Mouse (Mus musculus) testis, adult 2 months (tissue): ENCODE measurements at regions not wholly inside any gene's neighbourhood (a gene's known extent, or its start where the extent isn't known, plus 50 kb on each side); places are given as distances from the start of the nearest gene placed in this dataset.
"Not testable (repeated sequence)": the region's sequence is repeated elsewhere in the genome, so short reads cannot be mapped to it uniquely, and the experiment has no call there.

Experiments
- H3K27ac ChIP-seq: fragments of 200-500 bp; 2 replicates; pipeline ENCODE4 v1.5.1; 2012; ENCODE audit warnings: low read depth, low read length; ENCODE audit not compliant: control insufficient read depth, insufficient read depth
- H3K27me3 ChIP-seq: fragments of 200-500 bp; 2 replicates; pipeline ENCODE4 v1.6.1; 2012; ENCODE audit warnings: mild to moderate bottlenecking, low read length, moderate library complexity; ENCODE audit not compliant: control insufficient read depth, insufficient read depth
- H3K36me3 ChIP-seq: fragments of 200-500 bp; 2 replicates; pipeline ENCODE4 v1.6.1; 2012; ENCODE audit warnings: mild to moderate bottlenecking, low read length; ENCODE audit not compliant: control insufficient read depth, insufficient read depth
- H3K4me1 ChIP-seq: fragments of 200-500 bp; 2 replicates; pipeline ENCODE4 v1.6.1; 2012; ENCODE audit warnings: low read length; ENCODE audit not compliant: control insufficient read depth, insufficient read depth
- H3K4me3 ChIP-seq: fragments of 200-500 bp; 2 replicates; pipeline ENCODE4 v1.5.1; 2012; ENCODE audit warnings: low read depth, mild to moderate bottlenecking, low read length, moderate library complexity, mixed read lengths; ENCODE audit not compliant: control insufficient read depth
- CTCF ChIP-seq: fragments of 200-500 bp; IDR thresholded peaks from 2 replicates; pipeline ENCODE4 v1.5.1; 2012; ENCODE audit warnings: low read depth, mild to moderate bottlenecking, inconsistent platforms, low read length, moderate library complexity; ENCODE audit not compliant: control insufficient read depth, insufficient read depth, insufficient replicate concordance
- POLR2A ChIP-seq: fragments of 200-500 bp; IDR thresholded peaks from 2 replicates; pipeline ENCODE4 v1.6.1; 2012; ENCODE audit warnings: low read depth, mild to moderate bottlenecking, inconsistent platforms, low read length, moderate library complexity; ENCODE audit not compliant: control insufficient read depth

GRCm38 (mm10) chr12:77526581-77526980, 288.7 kb downstream of the Fut8 start:
- not testable (repeated sequence) for H3K4me3 ChIP-seq, H3K36me3 ChIP-seq, H3K27ac ChIP-seq, H3K27me3 ChIP-seq, H3K4me1 ChIP-seq

GRCm38 (mm10) chr12:77527499-77527898, 289.6 kb downstream of the Fut8 start:
- H3K27me3 ChIP-seq: no peaks in the 10 kb centered on the region
- no peak overlapping the region for H3K27ac ChIP-seq
- no peaks in the 10 kb centered on the region for H3K4me1 ChIP-seq
- H3K4me3 ChIP-seq: no peak overlapping the region
- H3K36me3 ChIP-seq: no peaks in the 10 kb centered on the region
- TF ChIP-seq CTCF (no peak), POLR2A (no peak)

GRCm38 (mm10) chr12:77527953-77528865, 290.3 kb downstream of the Fut8 start:
- TF ChIP-seq CTCF (no peak), POLR2A (no peak)
- Histone ChIP-seq H3K4me1 (no peaks in the 10 kb centered on the region), H3K27me3 (no peaks in the 10 kb centered on the region), H3K36me3 (no peaks in the 10 kb centered on the region), H3K27ac (no peak overlapping the region), H3K4me3 (no peak overlapping the region)

GRCm38 (mm10) chr12:77528868-77529271, 290.9 kb downstream of the Fut8 start:
- TF ChIP-seq CTCF (no peak), POLR2A (no peak)
- H3K4me3 ChIP-seq: no peak overlapping the region

GRCm38 (mm10) chr12:77529414-77529813, 291.5 kb downstream of the Fut8 start:
- Histone ChIP-seq H3K27me3 (no peaks in the 10 kb centered on the region), H3K36me3 (no peaks in the 10 kb centered on the region), H3K27ac (no peak overlapping the region), H3K4me1 (no peaks in the 10 kb centered on the region), H3K4me3 (no peak overlapping the region)
- TF ChIP-seq POLR2A (no peak), CTCF (no peak)

More at GRCm38 (mm10) chr12:77528868-77529271, 290.9 kb downstream of the Fut8 start:
- no peak overlapping the region for H3K27ac ChIP-seq
- no peaks in the 10 kb centered on the region for H3K4me1 ChIP-seq
- no peaks in the 10 kb centered on the region for H3K36me3 ChIP-seq
- H3K27me3 ChIP-seq: no peaks in the 10 kb centered on the region

- Histone ChIP-seq H3K27me3 (no peaks in the 10 kb centered on the region), H3K4me3 (no peak overlapping the region), H3K27ac (no peak overlapping the region), H3K36me3 (no peaks in the 10 kb centered on the region), H3K4me1 (no peaks in the 10 kb centered on the region)
- no peak for TF ChIP-seq POLR2A
- no peak for TF ChIP-seq CTCF
Observed at GRCm38 (mm10) chr12:77529955-77530354, 292.0 kb downstream of the Fut8 start.

GRCm38 (mm10) chr12:77531294-77531693, 293.4 kb downstream of the Fut8 start:
- Histone ChIP-seq H3K27me3 (no peaks in the 10 kb centered on the region), H3K36me3 (no peaks in the 10 kb centered on the region), H3K27ac (no peak overlapping the region), H3K4me1 (no peaks in the 10 kb centered on the region), H3K4me3 (no peak overlapping the region)
- TF ChIP-seq CTCF (peak; percentile 34; the same call in 1 of the 2 replicates), POLR2A (no peak)
